Mouse (Mus musculus): ENCODE data around the gene Clhc1.

GRCm38 (mm10) chr11:29514682-29515412 is 32.9 kb upstream of the Clhc1 start, which contains the start of gene Prorsd1:
- peak; percentile 29; the same call in 1 of the 2 replicates for TF ChIP-seq GATA1 (IDR thresholded peaks at IDR 0.05; ENCODE audit: low read length)
- TF ChIP-seq TAL1 (IDR thresholded peaks at IDR 0.05; ENCODE audit: low read length): no peak

Data from erythroblast, embryonic 14.5 days (primary cell).